Mouse (Mus musculus) G1E (cell line): ENCODE results near the gene Depdc1b.

Experiments
- CTCF ChIP-seq: IDR thresholded peaks from 2 replicates; pipeline ENCODE4 v1.5.1; 2012; ENCODE audit warnings: low read depth, low read length, inconsistent platforms, mixed read lengths
- GATA1 ChIP-seq: IDR thresholded peaks from 2 replicates; pipeline ENCODE4 v1.6.1; 2012; ENCODE audit warnings: borderline replicate concordance, low read length, inconsistent platforms, mixed read lengths
- GATA2 ChIP-seq: IDR thresholded peaks from 2 replicates; pipeline ENCODE4 v1.6.1; 2012; ENCODE audit warnings: low read depth, low read length, inconsistent platforms, borderline replicate concordance
- POLR2AphosphoS5 ChIP-seq: IDR thresholded peaks from 2 replicates; pipeline ENCODE4 v1.6.1; 2012; ENCODE audit warnings: low read depth, low read length, inconsistent platforms; ENCODE audit not compliant: insufficient replicate concordance
- TAL1 ChIP-seq: conservative IDR thresholded peaks from 2 replicates; pipeline ENCODE4 v1.6.1; 2012; ENCODE audit warnings: low read depth, low read length, inconsistent platforms, mixed read lengths

DNA sequence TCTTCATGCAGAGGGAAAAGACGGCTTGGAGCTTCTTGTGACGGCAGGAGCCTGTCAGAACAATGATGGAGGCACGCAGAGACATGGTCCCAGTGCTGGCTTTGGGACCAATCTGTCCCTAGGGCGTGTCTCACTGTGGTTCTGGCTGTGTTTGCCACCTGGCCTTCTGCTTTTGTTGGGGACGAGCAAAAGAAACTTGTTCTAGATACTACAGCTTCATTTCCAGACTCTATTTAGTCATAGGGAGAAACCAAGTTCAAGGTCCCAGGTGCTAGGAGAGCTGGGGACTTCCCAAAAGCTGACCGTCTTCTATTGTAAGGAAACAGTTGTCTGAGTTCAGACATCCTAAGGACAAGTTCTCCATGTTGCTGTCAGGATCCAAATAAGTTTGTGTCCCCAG, 21.2 kb downstream of the Depdc1b start:
- TF ChIP-seq CTCF (no peak), GATA1 (no peak), POLR2AphosphoS5 (no peak), GATA2 (no peak), TAL1 (no peak)
